Mouse (Mus musculus): Measurements from ENCODE around the gene Gimap3.

Gene Gimap3

DNA sequence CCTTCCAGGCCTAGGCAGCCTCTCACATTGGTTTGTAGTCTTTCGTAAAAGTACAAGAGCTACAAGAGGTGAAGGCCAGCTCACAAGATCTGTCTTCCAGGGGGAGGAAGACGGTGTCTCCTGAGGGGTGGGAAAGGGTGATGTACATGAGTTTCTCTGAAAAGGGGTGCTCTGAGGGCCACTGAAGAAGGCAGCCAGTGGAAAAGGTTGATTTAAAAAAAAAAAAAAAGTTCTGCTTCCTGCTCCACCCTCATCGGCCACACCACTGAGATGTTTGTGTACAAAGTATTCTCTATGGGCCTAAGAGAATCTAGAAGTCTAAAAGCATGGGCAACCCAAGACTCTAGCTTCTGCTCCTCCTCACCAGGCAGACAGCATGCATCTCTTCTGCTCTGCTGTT is at the start of gene Gimap3:
Gene Gimap3 (minus strand): TSS at position 156 of the 400 bp plus-strand sequence.
- DNase-seq: peak in 1 of 2 experiments; percentile 18

- peak; percentile 51 to 56 for DNase-seq
Measured at GRCm38 (mm10) chr6:48817815-48818214, 47.2 kb upstream of the Gimap3 start.

- DNase-seq: no peak
Measured at GRCm38 (mm10) chr6:48815013-48815412, 44.4 kb upstream of the Gimap3 start.

- DNase-seq: no peak
Measured at GRCm38 (mm10) chr6:48809494-48810219, 39.0 kb upstream of the Gimap3 start.

DNA sequence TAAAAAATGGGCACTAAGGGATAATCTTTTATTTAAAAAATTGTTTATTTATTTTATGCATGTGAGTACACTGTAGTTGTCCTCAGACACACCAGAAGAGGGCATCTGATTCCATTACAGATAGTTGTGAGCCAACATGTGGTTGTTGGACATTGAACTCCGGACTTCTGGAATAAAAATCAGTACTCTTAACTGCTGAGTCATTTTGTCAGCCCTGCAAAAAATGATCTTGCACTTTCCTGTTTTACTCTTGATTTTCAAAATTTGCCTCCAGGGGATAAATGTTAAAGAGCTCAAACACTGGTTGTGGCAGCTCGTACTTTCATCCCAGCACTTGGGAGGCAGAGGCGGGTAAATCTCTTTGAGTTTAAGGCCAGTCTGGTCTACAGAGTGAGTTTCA is 36.1 kb upstream of the Gimap3 start:
- DNase-seq: no peak

DNA sequence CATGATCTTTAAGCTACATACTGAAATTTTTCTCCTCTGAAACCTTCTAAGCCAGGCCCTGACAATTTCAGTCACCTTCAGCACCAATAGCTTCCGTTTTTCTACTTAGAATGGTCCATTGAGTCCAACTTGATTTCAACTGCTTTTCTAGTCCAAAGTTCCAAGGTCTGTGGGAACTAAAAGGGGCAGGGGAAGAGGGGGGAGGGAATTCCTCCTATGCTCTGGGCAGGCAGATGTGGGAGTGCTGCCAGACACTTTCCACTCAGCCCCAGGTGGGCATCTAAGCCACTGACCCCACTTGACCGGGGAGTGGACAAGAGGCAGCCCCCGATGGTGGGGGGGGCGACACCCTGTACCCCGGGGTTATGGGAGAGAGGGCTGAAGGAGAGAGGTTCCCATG is 33.7 kb upstream of the Gimap3 start:
- DNase-seq: no peak

GRCm38 (mm10) chr6:48803406-48804051 is 32.9 kb upstream of the Gimap3 start:
- DNase-seq: no peak

DNA sequence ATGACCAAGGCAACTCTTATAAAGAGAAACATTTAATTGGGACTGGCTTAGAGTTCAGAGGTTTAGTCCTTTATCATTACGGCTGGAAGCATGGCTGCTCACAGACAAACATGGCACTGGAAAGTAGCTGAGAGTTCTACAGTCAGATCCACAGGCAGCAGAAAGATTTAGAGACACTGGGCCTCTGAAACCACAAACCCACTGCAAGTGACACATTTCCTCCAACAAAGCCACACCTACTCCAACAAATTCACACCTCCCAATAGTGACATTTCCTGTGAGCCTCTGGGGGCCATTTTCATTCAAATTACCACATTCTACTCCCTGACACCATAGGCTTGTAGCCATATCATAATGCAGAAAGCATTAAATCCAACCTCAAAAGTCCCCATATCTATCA is 31.2 kb upstream of the Gimap3 start:
- DNase-seq: no peak

GRCm38 (mm10) chr6:48787867-48788266 is 17.2 kb upstream of the Gimap3 start:
- DNase-seq: no peak

GRCm38 (mm10) chr6:48785601-48786000 is 14.9 kb upstream of the Gimap3 start:
- DNase-seq: no peak

DNA sequence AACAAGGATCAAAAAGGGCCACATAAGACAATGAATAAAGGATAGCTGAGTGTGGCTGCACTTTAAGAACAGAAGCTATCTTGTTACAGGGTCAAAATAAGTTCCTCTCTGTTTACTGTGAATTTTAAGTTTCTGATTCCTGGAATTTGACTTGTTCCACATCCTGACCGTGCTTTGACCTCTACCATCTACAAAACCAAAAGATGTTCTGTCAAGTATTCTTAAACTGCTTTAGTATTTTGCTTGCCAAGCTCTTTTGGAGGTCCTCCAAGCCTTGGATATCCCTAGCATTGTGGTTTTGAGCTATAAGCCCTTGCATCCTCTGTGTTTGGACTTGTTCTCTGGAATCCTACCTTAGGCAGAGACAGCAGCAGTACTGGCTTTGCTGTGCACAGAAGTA is 14.5 kb upstream of the Gimap3 start:
- no peak for DNase-seq

- DNase-seq: no peak
Measured at GRCm38 (mm10) chr6:48784406-48784805, 13.8 kb upstream of the Gimap3 start.

DNA sequence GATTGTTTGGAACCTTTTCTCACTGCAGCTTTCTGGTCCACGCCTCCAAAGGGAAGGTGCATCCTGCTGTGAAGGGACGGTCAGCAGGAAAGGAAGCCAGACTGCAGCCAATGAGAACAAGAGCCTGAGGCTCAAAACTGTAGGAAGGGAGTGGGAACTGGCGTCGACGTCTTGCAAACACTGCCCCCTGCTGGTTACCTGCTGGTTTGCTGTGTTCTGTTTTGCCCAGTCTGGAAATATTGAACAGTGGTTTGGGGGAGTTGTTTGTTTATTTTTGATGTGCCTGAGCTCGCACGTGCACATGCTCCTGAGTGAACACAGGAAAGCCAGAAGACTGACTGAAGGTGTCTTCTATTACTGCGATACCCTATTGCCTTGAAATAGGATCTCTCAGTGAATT is 1.4 kb upstream of the Gimap3 start:
- DNase-seq: peak; percentile 81 to 86

DNA sequence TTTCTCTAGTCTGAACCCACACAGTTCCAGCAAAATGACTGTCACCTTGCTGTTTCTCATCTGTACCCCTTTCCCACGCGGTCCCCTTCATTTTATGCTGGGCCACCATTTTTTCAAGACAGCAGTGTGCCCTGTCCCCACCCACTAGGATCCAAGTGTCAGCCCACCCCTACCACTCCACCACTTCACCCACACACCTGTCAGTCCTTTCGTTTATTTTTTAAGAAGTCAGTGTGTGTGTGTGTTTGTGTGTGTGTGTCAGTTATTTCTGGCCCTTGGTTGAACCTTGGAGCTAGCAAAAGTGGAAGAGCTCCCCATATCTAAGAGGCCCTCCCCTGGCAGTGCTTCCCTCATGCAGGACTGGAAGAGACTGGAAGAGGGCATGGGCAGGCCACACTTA is 1.7 kb downstream of the Gimap3 start:
- no peak for DNase-seq

DNA sequence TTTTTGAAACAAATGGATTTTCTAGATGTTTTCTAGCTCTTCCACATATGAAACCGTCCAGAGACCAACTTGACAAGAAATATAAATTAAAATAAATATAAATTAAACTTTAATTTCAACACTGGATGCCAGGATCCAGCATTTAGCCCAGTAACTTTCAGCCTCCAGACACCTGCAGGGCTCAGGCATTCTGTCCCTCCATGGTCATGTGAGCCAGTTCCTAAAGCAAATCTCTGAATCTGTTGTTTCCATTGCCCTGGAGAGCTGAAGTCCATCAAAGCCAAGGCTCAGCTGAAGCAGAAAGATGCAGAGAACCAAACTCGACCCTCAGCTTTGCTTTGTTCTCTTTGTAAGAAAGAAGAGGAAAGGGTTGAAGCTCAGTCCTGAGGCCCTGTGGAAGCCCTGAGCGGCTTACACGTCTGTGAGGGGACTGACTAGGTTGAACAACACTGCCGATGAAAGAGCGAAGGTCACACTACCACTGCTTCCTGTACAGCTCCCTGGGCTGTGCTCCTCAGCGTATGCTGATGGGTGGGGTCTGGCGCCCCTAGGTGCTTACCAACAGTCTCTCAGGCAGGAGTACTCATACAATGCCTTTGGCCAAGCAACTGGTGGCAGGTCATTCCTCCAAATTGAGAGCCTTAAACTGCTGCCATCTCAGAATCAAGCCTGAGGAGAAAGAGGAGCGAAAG is 2.3 kb downstream of the Gimap3 start:
- DNase-seq: peak; percentile 73 to 85

DNA sequence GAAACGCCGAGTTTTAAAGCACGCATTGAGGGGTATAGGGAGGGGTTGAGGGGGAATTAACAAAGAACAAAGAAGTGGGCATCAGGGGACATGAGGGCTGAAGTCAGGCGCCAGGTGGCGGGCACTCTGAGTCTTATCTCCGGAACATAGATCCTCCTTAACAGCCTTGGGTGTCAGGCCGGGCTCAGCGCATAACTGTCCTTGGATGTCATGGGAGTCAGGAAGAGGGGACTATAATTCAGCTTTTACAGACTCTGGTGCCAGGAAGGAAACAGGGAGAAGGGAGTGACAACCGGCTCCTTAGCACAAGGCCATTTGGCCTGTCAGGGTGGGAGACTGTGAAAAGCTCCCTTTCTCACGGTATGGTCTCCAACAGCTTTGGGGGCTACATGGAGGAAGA is 6.2 kb downstream of the Gimap3 start:
- DNase-seq: no peak

DNA sequence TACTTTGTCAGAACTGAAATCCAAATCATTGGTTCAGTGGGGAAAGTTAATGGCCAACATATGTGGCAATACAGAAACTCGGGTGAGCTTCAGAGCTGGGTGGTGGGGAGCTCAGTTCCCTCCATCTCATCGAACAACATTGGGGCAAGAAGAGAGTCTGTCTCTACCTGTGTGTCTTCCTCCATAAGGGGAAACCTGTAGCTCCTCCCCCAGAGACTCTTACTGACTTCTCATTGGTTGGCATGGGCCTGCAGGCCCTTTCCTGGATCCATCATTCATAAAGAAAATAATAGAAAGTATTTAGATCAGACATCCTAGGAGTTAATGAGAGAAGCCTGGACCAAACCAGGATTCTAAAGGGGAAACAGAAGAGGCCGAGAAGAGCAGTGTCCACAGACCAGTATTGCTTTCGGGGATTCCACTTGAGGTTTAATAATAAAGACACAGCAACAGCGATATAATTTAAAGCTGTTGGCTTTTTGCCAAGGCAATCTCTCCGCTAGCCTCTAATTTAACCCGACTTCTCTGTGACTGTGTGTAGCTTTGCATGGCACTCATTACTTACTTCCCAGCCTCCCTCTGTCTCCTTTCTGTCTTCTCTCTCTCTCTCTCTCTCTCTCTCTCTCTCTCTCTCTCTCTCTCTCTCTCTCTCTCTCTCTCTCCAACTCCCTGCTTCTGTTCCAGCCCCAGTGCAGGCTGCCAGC is 6.9 kb downstream of the Gimap3 start:
- no peak for DNase-seq

- DNase-seq: peak in 1 of 2 experiments; percentile 43
Measured at GRCm38 (mm10) chr6:48747091-48747966, 23.3 kb downstream of the Gimap3 start.

DNA sequence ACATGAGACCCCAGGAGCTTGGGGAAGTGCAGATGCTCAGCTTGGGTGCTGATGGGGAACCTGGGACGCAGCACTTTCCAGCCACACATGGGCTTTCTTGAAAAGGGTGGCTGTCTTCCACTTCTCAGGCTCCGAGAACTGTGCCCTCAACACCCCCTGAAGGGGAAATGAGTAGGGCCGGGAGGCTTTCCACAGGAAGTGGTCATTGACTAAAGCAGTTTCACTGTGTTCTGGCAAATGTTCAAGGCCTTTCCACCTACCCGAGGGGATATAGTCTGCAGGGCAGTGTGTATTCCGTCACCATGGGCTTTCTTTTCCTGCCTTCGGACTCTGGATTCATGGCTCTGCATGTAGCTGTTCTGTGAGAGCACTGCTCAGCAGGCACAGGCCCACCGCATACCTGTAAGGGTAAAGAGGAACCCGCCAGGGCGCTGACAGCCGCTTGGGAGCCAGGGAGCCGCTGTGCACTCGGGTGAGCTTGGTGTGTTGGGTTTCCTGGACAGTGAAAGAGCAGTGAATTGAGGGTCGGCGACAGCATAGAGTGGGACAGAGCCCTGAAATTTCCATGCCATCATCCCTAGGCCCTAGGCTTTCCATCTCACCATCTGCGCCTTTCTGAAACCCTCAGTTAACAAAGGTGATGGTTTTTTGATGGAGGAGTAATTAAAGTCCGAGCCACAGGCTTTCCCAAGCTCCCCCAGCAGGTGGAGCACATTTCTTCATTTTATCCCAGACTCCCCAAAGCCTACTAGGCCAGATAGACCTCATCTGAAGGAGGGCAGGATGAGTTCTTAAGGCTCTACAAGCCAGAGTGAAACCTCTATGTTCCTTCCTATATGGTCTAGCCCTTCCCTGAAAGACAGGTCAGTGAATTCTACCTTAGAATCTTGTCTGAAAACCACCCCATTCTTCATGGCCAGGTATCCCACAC is 24.4 kb downstream of the Gimap3 start, which contains the start of gene Gimap5:
Gene Gimap5 (plus strand): TSS at position 239 of the 931 bp plus-strand sequence.
- DNase-seq: peak; percentile 66 to 75

DNA sequence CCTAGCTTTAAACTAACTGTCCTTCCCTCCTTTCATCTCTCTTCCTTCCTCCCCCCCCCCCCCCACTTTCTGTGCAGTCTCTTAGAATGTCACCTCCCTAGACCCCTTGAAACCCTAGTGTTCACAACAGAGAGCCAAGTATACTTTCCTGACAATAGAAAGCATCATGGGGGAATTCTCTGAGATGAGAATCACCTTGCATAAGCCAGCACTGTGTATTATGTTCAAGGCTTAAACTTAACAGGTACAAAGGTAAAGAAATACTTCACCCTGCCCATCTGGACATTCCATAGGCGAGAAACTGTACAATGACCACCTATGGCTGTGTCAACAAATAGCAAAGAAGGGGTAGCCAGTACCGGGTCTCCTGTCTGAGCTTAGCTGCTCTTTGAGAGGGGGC is 25.2 kb downstream of the Gimap3 start:
- no peak for DNase-seq

Data from thymus, postnatal 36 days (tissue).